Mouse (Mus musculus): ENCODE results near the gene Psd. TPM values are rescaled to one million over a fixed set of nuclear protein-coding genes. Genes with fewer than 3 reads are reported as not detected.

The Psd gene
- total RNA-seq (2023): under 1 TPM in 1 of 2 experiments, not detected in 1; 0.31 TPM

DNA sequence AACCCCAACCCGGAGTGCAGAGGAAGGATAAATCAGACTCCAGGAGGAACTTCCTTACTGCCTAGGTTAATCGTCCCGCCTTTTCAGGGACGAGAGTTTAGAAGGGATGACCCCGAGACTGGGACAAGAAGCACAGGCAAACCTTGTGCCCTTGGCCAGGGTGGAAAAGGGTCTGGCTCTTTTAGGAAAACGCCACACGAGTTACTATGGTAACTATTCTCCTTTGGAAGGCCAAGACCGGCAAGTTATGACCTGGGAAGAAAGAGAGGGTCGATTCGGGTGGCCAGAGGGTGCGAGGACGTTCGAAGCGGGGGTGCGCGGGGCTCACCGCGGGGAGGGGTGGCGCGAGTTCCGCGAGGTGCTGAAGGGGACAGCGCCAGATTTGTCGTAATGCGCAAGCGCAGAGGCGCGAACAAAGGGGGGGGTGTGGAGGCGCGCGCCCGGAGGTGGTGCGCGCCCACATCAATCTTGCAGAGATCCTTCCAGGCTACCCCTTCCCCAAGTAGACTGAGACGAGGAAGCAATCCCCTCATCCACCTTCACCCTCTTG, at the start of gene Psd:
Gene Psd, minus strand, starts transcription at position 401 of the 550 bp plus-strand sequence.

DNA sequence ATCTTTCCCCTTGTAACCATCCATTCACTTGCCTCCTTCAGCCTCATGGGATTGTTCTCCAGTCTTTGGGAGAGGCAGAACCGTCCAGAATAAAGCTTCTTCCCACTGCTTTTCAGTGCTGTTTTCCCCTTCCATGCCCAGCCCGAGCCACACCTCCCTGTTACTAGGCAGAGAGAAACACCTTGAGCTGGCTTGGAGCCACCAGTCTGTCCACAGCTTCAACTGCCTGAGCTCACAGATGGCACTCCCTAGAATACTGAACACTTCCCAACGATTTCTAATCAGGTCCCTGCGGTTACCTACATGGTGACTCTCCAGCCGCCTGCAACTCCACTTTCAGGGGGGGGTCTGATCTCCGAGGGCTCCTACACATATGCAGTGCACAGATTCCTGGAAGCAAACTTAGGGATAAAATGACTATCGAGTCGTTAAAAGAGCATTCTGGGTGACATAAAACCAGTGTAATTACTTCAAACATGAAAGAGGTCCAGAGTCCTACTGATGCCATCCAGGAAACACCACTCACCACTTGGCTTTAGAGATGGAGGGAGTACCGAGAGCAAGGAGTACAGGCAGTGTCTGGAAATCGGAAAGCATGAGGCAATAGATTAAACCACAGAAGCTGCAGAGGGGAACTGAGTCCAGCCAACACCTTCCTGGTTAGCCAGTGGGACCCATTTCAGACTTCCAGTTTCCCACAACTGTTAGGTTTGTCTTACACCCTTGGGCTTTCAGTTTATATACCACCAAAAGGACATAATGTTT, 23.4 kb upstream of the Psd start, which contains the start of gene 2310034G01Rik:
Gene 2310034G01Rik, minus strand, starts transcription at position 135 of the 765 bp plus-strand sequence.

DNA sequence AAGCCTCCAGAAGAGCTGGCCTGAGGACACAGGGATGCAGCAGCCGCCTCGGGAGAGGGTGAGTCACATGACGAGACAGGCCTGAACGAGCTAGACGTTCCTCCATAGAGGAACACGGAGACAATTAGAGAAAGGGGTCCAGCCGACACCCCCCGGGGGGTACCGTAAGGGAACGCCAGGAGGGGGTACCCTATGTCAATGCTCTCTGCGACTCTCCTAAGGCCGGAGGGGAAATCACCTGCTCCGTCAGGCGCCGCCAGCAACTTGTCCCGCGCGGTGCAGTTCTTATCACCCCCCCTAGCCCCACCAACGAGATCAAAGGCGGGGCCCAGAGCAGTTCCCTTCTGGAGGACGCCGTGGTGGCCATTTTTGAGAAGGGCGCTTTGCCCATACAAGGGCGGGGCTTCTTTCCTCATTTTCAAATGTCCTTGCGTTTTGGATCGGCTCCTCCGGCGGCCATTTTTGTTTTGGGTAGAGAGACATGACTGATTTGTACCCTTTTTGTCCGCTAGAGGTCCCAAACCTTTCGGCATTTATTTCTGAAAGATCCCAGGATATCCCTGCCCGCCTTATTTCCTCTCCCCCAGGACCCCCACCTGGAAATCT, 11.5 kb upstream of the Psd start, which contains the start of gene Cuedc2:
Gene Cuedc2, minus strand, starts transcription at position 372 of the 606 bp plus-strand sequence.

DNA sequence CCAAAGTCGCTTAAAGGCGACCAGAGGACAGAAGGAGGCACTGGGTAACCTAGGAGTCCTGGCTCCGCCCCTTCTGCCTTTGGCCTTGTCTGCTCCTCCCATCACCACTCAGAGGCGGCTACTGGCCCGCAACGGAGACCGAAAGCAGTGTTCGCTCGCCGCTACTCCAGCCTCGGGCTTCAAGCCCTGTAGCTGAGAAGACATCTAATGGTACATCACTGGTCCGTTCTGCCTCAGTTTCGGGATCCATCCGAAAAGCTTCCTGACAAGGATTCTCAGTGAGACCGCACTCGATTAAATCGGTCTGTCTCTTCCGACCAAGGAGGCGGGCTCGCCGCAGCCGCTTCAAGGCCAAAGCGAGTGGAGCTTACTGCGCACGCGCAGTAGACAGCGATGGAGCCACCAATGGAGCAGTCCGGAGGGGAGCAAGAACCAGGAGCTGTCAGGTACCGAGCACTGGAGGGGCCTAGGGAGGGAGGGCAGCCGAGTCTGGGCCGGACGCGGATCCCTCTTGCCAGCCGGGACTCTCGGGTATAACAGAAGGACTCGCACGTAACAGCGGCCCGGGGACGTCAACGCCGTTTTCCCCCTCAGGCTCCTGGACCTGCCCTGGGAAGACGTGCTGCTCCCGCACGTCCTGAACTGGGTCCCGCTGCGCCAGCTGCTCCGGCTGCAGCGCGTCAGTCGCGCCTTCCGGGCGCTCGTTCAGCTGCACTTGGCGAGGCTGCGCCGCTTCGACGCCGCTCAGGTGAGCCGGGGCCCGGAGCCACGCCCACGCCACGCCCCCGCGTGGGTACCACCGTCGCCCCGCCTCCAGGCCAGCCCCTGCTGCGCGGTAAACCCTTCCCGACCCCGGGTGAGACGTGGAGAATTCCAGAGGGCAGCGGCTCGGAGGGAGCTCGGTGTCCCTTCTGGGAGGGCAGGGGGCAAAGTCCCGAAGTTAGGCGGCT, 1.4 kb upstream of the Psd start, which contains the start of gene Fbxl15:
Gene Fbxl15, plus strand, starts transcription at position 104 of the 950 bp plus-strand sequence.

DNA sequence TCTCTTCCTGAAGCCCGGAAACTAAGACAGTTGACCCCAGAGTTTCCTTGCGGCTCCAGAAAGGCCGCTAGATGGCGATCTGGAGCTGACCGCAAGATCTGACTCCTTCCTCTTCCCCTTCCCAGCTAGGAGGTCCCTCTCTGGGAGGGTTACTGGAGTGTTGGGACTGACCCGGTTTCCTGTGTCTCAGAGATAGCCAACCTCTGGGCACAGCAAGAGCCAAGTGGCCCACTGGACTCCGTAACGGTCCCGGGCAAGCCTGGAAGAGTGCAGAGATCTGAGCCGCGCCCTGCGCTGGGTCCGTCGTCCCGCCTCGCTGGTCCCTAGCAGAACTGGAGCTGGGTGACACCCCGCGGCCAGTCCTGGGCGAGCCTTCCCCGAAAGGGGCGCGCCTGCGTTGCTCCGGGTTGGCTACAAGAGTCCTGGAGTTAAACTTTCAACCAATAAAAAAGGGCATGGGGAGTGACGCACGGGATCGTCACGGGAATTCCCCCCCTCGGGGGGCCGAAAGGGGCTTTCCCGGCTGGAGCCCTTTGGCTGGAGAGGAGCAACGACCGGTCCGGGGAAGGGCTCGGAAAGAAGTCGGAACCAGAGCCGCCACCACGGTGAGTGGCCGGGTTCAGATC, 22.6 kb downstream of the Psd start, which contains the start of gene Nfkb2:
Gene Nfkb2, plus strand, starts transcription at position 105 of the 626 bp plus-strand sequence.

Other genes with a start within 250 kb of the Psd start
- not detected for gene Elovl3, start 195.3 kb downstream of the Psd start, total RNA-seq (2023)
- not detected for gene Pitx3, start 178.8 kb downstream of the Psd start, total RNA-seq (2023)
- 10 to 100 TPM; 72.3 to 76.8 TPM for gene Gbf1, start 174.6 kb downstream of the Psd start, total RNA-seq (2023)
- gene Nfkb2, start 22.8 kb downstream of the Psd start, total RNA-seq (2023): 100 to 1,000 TPM; 174 to 199 TPM
- 1 to 10 TPM; 8.6 to 9.7 TPM for gene Fbxl15, start 1.0 kb upstream of the Psd start, total RNA-seq (2023)
- gene Cuedc2, start 11.5 kb upstream of the Psd start, total RNA-seq (2023): 10 to 100 TPM; 76.8 to 92.1 TPM
- 10 to 100 TPM; 15.3 to 15.5 TPM for gene Mfsd13a, start 14.0 kb upstream of the Psd start, total RNA-seq (2023)
- gene 2310034G01Rik, start 23.1 kb upstream of the Psd start, total RNA-seq (2023): under 1 TPM in 1 of 2 experiments, not detected in 1; 0.39 TPM
- gene Actr1a, start 68.6 kb upstream of the Psd start, total RNA-seq (2023): 100 to 1,000 TPM; 112 to 114 TPM
- 10 to 100 TPM; 19.4 to 20.2 TPM for gene Sufu, start 69.7 kb upstream of the Psd start, total RNA-seq (2023)
- 100 to 1,000 TPM; 102 to 122 TPM for gene Trim8, start 174.5 kb upstream of the Psd start, total RNA-seq (2023)
- 10 to 100 TPM; 14.3 to 17.5 TPM for gene Arl3, start 246.0 kb upstream of the Psd start, total RNA-seq (2023)
- 10 to 100 TPM; 15.4 to 20.3 TPM for gene Sfxn2, start 246.2 kb upstream of the Psd start, total RNA-seq (2023)